ENCODE assay signal across 15 mouse cellular contexts in the genomic region with DNA sequence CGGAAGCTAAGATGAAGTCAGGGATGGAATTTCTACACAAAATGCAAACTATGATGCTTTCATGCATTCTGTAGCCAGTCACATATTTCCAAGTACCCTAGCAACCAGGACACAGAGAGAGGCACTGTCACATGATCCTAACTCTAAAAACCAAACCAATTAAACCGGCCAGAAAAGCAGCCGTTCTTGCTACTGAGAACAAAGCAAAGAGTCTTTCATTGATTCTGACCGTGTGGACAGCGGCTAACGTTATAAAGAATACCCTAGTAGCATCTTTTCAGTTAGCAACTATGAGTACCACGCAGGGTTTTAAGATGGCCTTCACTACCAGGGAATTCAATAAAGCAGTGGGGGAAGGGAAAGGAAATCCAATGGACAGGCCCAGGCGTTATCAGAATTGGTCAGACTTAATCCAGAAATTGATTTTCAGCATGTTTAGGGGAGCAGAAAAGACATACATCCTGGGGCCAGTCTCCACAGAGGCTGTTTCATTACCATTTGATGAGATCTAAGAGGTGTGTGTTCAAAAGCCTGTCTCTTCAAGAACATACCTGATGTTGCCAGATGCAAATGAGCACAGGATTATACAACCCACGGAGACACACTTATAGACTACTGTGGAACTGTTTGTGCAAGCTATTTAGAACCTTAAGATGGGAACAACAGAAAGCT.
DNase-seq lines count a peak whose midpoint lies in the region; ATAC-seq lines count a peak whose summit lies in the region.
"Had no signal": no experiment of that assay in that cellular context is flagged by ENCODE, and none has a peak within 500 bp of the region (broad histone marks: within the 10 kb centered on the region; RNA-seq: fewer than 3 reads in every experiment).

No protein-coding gene starts in this region.

- peaks cover 18% of the 10 kb centered on the region for H3K4me1 ChIP-seq in forebrain, embryonic 12.5 days
- H3K4me1 ChIP-seq in hindbrain, embryonic 14.5 days (replicated peaks; ENCODE audit: control insufficient read depth, insufficient read depth, low read length) = peaks cover 8% of the 10 kb centered on the region; the same call in 1 of the 2 replicates
- H3K4me1 ChIP-seq in midbrain, embryonic 14.5 days (ENCODE audit: control insufficient read depth, insufficient read depth, low read length) = peaks cover 12% of the 10 kb centered on the region
- H3K4me1 ChIP-seq: limb, embryonic 15.5 days had no signal

- H3K4me2 ChIP-seq in forebrain, embryonic 12.5 days = no peak overlapping the region
- no peak overlapping the region for H3K4me2 ChIP-seq in hindbrain, embryonic 14.5 days (replicated peaks)
- H3K4me2 ChIP-seq in midbrain, embryonic 14.5 days (ENCODE audit: low read length) = no peak overlapping the region
- H3K4me2 ChIP-seq: limb, embryonic 15.5 days had no signal

- H3K36me3 ChIP-seq in forebrain, embryonic 12.5 days (replicated peaks) = no peaks in the 10 kb centered on the region
- H3K36me3 ChIP-seq in hindbrain, embryonic 14.5 days (replicated peaks; ENCODE audit: control insufficient read depth, insufficient read depth) = no peaks in the 10 kb centered on the region
- no peaks in the 10 kb centered on the region for H3K36me3 ChIP-seq in midbrain, embryonic 14.5 days (ENCODE audit: control insufficient read depth, insufficient read depth, low read length)
- H3K36me3 ChIP-seq: G1E; limb, embryonic 15.5 days had no signal

- no peak overlapping the region for H3K4me3 ChIP-seq in forebrain, embryonic 12.5 days (replicated peaks)
- no peak overlapping the region for H3K4me3 ChIP-seq in hindbrain, embryonic 14.5 days (replicated peaks; ENCODE audit: low read length)
- no peak overlapping the region for H3K4me3 ChIP-seq in midbrain, embryonic 14.5 days (replicated peaks; ENCODE audit: low read depth, low read length)
- H3K4me3 ChIP-seq: heart, adult 2 months; limb, embryonic 15.5 days had no signal

- H3K27ac ChIP-seq in forebrain, embryonic 12.5 days = no peak overlapping the region
- peak overlapping the region; percentile 14; the same call in 1 of the 2 replicates for H3K27ac ChIP-seq in hindbrain, embryonic 14.5 days
- H3K27ac ChIP-seq in midbrain, embryonic 14.5 days (replicated peaks; ENCODE audit: low read depth, low read length) = peak overlapping the region; percentile 49
- H3K27ac ChIP-seq: heart, adult 2 months; limb, embryonic 15.5 days had no signal

- DNase-seq in embryo, embryonic 11 days = peak; percentile 35
- peak; percentile 35 for DNase-seq in hindbrain, embryonic 14.5 days (ENCODE audit: low spot score)
- peak; percentile 46 for DNase-seq in midbrain, embryonic 14.5 days
- DNase-seq in right cerebral cortex, postnatal 14 days = no peak
- no peak for DNase-seq in frontal cortex, postnatal 10 days (ENCODE audit: low spot score in 2 of 2)
- no peak for DNase-seq in right cerebral cortex, postnatal 25 days
- DNase-seq: cerebellum, adult 9-11 months; gastrocnemius, postnatal 10 days; heart, adult 2 months; heart, postnatal 10 days; lung, adult 18-20 months; lung, postnatal 4 days had no signal

- H3K9me3 ChIP-seq in forebrain, embryonic 12.5 days = no peaks in the 10 kb centered on the region
- no peaks in the 10 kb centered on the region for H3K9me3 ChIP-seq in hindbrain, embryonic 14.5 days (ENCODE audit: control insufficient read depth, low read length)
- no peaks in the 10 kb centered on the region for H3K9me3 ChIP-seq in midbrain, embryonic 14.5 days (ENCODE audit: control insufficient read depth, low read length)
- H3K9me3 ChIP-seq: limb, embryonic 15.5 days had no signal

- no peaks in the 10 kb centered on the region for H3K27me3 ChIP-seq in forebrain, embryonic 12.5 days
- H3K27me3 ChIP-seq in hindbrain, embryonic 14.5 days (ENCODE audit: control insufficient read depth, insufficient read depth, low read length) = no peaks in the 10 kb centered on the region
- no peaks in the 10 kb centered on the region for H3K27me3 ChIP-seq in midbrain, embryonic 14.5 days (ENCODE audit: control insufficient read depth, insufficient read depth, low read length)
- H3K27me3 ChIP-seq: limb, embryonic 15.5 days had no signal

- no peak overlapping the region for H3K9ac ChIP-seq in forebrain, embryonic 12.5 days
- no peak overlapping the region for H3K9ac ChIP-seq in hindbrain, embryonic 14.5 days
- no peak overlapping the region for H3K9ac ChIP-seq in midbrain, embryonic 14.5 days (replicated peaks; ENCODE audit: low read length)
- H3K9ac ChIP-seq: limb, embryonic 15.5 days had no signal

- WGBS in forebrain, embryonic 12.5 days = 20% methylated on average over 9 of the region's 9 CpGs
- WGBS in hindbrain, embryonic 14.5 days = 28% methylated on average over 9 of the region's 9 CpGs
- 15% methylated on average over 9 of the region's 9 CpGs for WGBS in midbrain, embryonic 14.5 days

- ATAC-seq in forebrain, embryonic 12.5 days (ENCODE audit: low FRiP score) = peak; percentile 61; the same call in 1 of the 2 replicates
- no peak for ATAC-seq in hindbrain, embryonic 14.5 days (ENCODE audit: low FRiP score)
- ATAC-seq in midbrain, embryonic 14.5 days (ENCODE audit: low FRiP score, low TSS enrichment) = no peak; the same call in 1 of the 2 replicates

Comparison
In these comparisons a context has a peak if more than half of its experiments do, and no peak if none do; other contexts are left out.
1. DNase-seq: peak in embryo, embryonic 11 days (single experiment), hindbrain, embryonic 14.5 days (single experiment) and midbrain, embryonic 14.5 days (single experiment); none in right cerebral cortex, postnatal 14 days (single experiment), frontal cortex, postnatal 10 days (0 of 2) and right cerebral cortex, postnatal 25 days (single experiment).